Mouse (Mus musculus) testis, postnatal 10 days (tissue): Measurements from ENCODE around the gene Vmn2r87.
"Not testable (repeated sequence)": the region's sequence is repeated elsewhere in the genome, so short reads cannot be mapped to it uniquely, and the experiment has no call there.

ENCODE experiments used
- DNase-seq: peaks from one replicate; pipeline ENCODE4 v3.0.0; 2021; ENCODE audit warnings: low spot score

Gene Vmn2r87

GRCm38 (mm10) chr10:130497296-130497695 is at the start of gene Vmn2r87:
TSS of gene Vmn2r87 (minus strand) at chr10:130497396.
- no peak for DNase-seq

- DNase-seq: not testable (repeated sequence)
Measured at GRCm38 (mm10) chr10:130544331-130544730, 47.1 kb upstream of the Vmn2r87 start.

GRCm38 (mm10) chr10:130541931-130542691 is 44.9 kb upstream of the Vmn2r87 start:
- peak; percentile 69 for DNase-seq

DNA sequence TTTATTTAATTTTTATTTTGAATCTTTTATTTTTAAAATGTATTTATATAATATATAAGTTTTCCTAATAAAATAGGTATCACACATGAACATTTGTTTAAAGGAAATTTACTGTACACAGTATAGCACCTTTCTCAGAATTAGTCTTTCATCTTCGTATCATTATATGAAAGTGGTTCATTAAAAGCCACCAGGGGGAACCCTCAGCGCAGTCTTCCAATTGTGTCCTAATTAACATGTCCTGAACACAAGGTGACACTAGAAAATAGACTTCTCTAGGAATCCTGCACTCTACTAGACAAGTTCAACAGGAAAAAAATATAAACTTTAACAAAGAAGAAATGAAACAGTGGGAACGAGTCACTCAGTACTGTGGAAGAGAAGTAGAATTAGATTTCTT is 38.9 kb upstream of the Vmn2r87 start:
- DNase-seq: no peak

GRCm38 (mm10) chr10:130527926-130528325 is 30.7 kb upstream of the Vmn2r87 start:
- DNase-seq: no peak

GRCm38 (mm10) chr10:130470311-130470760 is 26.9 kb downstream of the Vmn2r87 start:
- DNase-seq: peak; percentile 46

DNA sequence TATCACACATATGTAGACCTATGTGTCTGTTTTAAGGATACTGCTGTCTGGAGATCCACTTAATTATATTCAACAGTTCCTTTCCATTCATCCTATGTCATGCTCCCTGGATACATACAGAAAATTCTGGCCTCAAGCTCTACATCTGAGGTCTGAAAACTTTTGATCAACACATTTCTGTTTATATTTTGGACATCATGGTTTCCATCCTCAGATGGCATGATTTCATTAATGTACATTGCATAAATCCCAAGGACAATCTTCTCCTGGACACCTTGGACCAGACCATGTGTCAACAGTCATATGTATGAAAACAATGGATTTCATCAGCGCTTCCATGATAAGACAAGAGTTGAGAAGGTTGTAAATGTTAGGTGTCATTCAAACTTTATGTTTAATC is 41.2 kb downstream of the Vmn2r87 start, which contains the start of gene Vmn2r86:
Gene Vmn2r86, minus strand, starts transcription at position 101 of the 400 bp plus-strand sequence.
- not testable (repeated sequence) for DNase-seq

DNA sequence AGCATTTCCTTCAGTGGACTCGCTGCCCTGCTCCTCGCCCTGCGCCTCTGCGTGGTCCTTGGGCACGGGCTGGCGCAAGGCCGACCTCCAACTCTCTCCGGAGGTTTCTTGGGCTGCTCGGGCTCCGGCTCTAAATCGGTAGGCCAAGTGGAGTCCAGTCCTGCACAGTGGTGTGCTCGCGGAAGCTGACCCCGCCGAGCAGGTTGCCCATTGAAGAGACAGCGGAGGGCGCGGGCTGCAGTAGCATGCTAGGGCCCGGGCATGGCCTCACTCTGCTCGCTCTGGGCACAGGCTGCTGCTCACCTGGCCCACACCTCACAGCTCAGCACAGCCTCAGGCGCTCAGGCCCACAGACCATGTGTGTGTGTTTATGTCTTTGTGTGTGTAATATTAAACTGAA is 52.4 kb downstream of the Vmn2r87 start:
- DNase-seq: peak; percentile 38

GRCm38 (mm10) chr10:130434185-130434898 is 62.9 kb downstream of the Vmn2r87 start:
- not testable (repeated sequence) for DNase-seq

- not testable (repeated sequence) for DNase-seq
Measured at GRCm38 (mm10) chr10:130429603-130430002, 67.6 kb downstream of the Vmn2r87 start, which contains the start of gene Vmn2r85. TSS of gene Vmn2r85 (minus strand) at chr10:130429703.

DNA sequence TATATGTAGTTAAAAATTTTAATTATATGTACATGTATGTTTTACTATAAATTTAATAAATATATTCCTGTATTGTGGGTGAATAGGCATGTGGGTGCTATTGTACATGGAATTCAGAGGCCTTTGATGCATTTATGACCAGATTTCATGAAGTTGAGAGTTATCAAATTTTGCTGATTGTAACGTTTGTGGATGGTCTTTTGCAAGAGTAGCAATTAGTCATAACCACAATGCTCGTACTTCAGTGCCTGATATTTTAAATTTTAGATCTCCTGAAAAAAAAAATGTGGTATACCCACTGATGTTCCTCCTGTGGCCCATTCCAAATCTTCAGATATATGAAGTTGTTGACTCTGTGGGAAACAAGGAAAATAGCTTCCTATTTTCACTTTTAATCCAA is 74.8 kb downstream of the Vmn2r87 start:
- DNase-seq: not testable (repeated sequence)
